Mouse (Mus musculus) cerebellum, adult 11 months (tissue): ENCODE measurements at regions not wholly inside any gene's neighbourhood (a gene's known extent, or its start where the extent isn't known, plus 50 kb on each side); places are given as distances from the start of the nearest gene placed in this dataset.

ENCODE experiments used
- DNase-seq: peaks from one replicate; pipeline ENCODE4 v3.0.0; 2022

DNA sequence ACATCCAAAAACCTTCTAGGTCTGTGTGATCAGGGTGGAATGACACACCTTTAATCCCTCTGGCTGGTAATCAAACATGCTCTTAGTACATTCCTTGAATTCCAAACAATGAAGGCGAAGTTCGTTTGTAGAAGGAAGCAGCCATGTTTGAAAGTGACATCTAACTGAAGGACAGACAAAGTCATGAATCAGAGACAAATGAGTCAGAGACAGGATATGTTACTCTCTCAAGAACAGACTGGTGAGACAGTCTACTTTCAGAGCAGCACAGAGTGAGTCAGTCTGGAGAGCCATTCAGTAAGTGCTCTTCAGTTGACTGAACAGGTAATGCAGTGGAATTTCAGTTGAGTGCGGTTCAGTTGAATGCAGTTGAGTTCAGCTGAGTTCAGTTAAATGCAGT is 150.4 kb downstream of the Cpe start:
- DNase-seq, result no peak

DNA sequence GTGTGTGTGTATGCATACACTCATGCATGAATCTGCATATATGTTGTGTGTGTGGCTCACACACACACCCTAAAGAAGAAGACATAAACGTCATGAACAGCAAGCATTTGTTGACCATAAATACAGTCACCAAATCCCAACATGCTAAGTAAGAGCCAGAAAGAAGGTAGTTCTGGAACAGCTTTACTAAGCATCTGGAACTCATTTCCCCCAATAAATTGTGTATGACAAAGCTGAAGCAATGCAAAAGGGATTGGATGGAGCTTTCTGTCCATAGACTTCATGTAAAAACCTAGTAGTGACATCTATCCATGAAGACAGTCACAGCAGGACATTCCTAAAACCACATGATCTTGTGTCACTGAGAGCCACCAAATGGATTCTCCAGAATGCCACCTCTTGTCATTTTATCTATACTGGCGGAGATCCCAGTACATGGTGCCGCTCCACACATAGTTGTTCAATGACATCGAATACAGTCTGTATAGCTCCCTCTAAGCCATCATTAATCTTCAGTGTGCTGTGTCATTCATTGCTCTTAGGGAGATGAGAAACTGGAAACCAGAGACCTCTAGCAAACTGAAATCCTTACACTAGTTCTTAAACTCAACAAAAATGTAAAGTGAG is 152.9 kb downstream of the Cpe start:
- DNase-seq, result no peak

DNA sequence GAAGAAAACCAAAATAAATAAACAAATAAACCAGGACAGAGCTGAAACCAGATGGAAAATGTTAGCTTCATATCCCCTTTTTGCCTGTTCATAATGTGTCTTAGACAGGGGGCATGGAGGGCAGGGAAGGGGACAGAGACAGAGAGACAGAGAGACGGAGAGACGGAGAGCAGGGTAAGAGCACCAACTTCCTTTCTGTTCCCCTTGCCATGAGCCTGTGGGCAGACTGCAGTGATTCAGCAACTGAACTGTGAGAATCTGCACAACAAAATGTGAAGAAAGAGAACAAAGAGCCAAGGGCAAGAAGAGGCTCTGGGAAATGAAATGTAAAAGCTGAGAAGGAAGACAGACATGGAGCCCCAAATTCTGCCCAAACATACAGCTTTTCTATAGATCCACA is 161.1 kb downstream of the Cpe start:
- DNase-seq, result no peak

DNA sequence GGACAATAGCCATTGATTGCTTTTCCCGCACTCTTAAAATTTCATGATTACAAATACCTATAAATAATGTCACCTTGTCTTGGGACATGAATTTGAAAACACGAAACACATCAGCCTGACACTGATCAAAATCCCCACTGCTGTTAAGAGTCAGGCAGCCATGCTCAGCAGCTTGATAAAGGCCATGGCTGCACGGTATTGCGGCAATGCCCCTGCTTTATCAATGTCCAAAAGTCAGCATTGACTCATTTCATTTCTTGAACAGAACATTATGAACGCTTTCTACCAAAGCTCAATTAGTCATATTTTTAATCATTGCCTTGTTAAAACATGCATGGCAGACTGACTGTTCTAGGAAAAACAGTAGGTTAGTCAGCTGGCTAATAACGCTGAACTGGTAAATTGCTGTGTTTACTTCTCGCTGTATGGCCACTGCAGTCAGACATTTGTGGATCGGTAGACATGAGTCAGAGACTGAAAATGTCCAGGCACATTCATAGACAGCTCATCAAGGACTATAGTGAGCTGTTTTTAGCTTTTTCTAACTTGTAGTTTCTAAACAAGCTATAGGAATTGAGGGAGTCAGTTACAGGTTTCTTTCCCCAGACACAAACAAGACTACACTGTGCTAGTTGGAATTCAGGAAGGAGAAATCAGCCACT is 170.3 kb downstream of the Cpe start:
- no peak for DNase-seq

DNA sequence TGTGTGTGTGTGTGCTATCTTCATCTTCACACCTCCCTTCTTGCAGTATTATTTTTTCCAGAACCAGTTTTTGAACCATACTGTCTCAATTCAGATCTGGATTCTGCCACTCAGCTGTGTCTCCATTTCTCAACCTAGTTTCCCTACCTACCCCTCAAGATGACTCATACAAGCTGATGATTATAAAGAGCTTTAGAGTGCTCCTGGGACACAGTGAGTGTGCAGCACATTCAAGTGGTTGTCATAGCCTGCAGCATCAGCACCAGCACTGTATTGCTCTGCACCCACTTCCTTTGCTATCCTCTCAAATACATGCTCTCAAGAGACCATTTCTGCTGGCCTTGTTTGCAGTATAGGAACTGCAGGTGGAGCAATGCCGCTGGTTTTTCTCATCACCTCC is 173.2 kb downstream of the Cpe start:
- DNase-seq, result no peak

DNA sequence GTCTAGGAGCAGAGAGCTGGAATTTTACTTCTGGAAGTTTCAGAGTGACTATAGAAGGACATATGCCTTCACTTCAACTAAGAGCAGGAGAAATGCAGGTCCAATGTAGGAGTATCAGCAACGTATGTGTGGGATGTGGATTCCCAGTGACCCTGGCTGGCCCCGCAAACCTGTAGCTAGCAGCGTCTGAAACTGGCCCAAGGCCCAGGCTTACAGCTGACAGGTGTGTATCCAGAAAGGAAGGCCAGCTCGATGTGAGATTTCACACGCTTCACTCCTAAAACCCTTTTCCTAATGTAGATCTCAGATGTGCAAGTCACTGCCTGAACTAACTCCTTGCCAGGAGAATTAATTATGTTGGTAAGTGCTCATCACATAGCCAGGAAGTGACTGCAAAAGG is 176.9 kb downstream of the Cpe start:
- no peak for DNase-seq

DNA sequence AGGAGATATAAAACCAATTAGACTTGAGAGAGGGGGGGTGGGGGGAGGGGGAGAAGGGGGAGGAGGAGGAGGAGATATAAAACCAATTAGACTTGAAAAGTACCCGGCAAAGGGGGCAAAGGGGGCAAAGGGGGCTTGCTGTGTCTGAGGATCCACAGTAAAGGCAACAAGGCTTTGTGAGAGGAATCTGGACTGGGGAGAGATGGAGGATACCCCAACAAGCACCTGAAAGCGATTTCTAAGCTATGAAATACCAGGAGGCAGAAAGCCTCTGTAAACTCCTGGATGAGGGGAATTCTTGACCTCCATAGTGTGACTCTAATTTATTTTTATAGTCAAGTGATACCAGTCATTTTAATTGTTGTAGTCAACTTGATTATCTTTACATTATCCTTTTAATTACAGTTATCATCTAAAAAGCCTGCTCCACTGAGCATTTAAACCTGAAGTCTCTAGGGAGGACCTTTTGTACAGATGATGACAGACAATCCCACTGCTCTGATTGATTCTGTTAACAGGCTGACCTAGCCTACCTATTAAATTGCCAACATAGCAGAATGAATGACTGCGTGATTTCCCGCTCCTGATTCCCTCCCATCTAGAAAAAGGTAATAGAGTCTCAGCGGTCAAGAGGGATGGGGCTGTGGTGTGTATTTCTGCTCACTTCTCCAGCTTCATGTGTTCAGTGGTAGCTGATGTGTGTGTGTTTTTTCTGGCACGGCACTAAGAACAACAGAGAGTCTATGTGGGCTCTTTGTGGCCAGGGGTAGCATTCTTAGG is 195.4 kb downstream of the Cpe start:
- no peak for DNase-seq

DNA sequence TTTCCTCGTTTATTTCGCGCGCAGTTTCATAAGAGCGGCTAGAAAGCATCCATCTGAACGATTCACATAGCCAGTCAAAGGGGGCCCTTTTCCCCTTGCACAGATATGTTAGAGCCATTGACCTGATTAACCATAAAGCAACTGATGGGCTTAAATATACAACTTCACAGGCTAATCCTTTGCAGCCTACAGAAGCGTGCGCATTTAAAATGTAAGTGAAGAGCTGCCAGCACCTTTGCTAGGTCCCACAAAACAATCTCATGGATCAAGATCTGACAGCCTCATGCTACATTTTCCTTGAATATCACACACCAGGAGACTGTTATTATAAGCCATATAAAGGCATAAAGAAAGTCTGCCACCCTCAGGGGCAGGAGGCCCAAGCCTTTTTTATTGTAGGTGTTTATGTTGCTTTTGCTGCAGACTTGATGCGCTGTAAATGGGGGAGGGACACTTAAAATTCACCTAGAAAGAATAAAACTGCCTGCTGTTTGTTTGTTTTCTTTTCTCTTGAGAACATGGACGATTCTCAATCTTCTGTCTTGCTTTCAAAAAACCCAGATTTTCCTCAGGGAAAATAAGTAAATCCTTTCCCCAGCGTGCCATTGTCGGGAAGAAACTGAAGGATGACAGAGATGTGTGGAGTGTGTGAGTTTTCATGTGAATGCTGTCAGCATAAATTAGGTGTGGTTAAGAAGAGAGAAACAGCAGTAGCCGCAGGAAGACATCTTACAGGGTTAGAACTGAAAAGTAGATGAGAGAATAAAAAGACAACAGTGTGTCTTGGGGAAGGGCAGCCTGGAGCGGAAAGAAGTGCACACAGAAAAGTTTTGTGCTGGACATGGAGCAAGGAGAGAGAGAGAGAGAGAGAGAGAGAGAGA is 196.3 kb downstream of the Cpe start:
- DNase-seq, result no peak

DNA sequence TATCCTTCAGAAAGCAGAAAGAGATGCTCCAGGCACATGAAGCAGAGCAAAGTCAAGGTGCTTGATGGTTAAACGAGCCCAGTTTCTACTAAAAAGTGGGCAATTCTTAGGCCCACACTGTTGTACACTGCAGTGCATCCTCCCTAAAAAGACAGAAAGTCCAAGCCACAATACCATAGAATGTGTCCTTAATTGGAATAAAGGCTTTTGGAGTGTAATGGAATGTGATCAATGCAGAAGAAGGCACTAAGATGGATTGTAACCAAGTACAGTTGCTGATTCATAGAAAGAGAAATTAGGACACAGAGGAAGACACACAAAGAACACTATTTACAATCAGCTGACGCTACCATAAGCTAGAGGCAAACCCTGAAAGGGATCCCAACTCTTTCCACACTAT is 201.3 kb downstream of the Cpe start:
- no peak for DNase-seq

DNA sequence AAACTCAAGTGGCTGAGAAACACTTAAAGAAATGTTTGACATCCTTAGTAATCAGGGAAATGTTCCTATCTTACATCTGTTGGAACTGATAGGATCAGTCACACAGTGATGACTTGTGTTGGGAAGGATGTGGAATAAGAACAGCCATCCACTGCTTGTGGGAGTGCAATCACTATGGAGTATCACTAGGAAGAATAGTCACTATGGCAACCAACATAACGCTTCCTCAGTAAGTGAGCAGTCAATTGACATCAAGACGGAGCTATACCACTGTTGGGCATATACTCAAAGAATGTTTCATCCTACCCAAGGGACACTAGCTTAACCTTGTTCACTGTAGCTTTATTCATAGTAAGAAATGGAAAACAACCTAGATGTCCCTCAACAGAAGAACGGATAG is 204.8 kb downstream of the Cpe start:
- no peak for DNase-seq

DNA sequence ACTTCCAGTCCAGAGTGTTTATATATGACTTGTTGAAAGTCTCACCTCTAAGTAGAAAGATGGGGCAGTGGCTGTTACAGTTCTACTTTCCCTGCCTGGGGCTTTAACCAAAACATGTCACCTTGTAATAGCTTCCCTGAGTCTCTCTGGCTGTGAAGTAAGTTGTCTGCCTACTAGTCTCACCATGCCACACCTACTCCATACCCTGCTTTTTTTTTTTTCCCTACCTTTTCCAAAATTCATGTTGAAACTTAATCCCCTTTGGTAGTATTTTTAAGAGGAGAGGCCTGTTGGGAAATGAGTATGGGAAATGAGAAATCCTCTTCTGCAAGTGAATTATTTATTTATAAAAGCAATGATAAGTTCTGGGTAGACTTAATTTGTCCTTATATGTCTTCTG is 219.6 kb downstream of the Cpe start:
- DNase-seq, result no peak

DNA sequence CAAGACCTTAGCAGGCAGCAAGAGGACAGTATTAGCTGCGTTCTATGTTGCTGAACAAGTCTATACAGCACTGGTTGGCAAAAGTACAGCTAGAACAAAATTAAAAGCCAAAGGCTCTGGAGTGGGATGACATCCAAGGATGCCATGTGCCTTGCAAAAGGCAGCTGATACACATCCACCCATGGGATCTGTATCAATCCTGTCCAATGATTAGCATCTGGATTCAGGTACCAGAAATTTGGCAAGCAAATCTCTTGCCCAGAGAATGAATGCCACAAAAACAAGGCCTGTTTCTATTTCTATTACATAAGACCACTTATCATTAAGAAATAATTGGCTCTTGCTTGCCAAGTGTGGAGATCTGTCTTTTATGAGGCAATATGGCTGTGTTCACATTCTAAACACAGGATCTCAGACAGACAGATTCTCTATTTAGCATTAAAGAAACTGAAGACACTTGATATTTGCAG is 220.0 kb downstream of the Cpe start:
- no peak for DNase-seq

DNA sequence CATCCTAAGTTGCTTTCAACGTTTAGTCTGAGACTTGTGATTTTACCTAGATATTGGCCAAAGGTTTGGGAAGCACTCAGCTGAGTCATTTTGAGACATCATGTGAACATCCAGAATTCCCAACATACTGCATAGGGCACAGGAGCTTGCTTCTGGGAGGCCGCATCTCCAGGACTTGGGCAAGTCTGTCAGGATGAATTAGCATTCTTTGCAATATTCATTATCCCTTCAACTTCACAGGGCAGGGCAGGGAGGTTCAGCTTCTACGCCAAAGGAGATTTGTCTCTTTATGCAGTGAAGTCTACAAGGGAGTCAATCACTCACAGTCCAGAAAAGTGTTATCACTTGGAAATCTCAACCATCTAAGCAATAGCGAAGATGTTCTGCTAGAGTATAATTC is 231.7 kb downstream of the Cpe start:
- no peak for DNase-seq

DNA sequence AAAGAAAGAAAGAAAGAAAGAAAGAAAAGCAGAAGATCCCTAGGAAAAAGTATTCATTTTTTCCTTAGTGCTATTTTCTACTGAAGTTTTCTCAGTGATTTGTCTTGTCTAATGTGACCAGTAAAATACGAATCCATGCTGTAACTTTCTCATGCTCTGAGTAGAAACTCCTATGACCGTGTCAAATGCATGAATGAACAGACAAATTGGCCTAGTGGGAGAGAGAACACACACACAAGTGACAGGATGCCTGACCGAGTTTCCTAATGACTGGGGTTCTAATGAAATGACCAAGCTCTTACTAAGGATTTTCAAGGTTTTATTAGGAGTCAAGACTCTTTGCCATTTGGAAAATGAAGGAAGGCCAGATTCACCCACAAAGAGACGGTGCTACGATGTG is 235.9 kb downstream of the Cpe start:
- DNase-seq, result no peak

DNA sequence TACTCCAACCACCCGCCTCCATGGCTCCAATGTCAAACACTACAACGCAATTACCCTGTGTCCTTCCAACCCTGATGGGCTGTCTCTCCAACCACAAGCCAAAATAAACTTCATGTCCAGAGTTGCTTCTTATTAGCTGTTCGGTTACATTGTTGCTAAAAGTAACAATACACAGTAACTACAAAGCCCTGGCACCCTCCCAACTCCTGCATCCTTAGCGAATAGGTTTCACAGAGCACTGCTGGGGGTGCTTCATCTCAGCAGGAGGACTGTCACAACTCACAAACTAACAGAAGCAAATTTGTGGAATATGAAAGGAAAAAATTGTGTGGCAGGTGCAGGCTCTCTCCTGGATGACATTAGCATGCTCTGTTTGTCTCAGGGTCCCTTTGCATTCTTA is 238.1 kb downstream of the Cpe start:
- DNase-seq, result no peak

DNA sequence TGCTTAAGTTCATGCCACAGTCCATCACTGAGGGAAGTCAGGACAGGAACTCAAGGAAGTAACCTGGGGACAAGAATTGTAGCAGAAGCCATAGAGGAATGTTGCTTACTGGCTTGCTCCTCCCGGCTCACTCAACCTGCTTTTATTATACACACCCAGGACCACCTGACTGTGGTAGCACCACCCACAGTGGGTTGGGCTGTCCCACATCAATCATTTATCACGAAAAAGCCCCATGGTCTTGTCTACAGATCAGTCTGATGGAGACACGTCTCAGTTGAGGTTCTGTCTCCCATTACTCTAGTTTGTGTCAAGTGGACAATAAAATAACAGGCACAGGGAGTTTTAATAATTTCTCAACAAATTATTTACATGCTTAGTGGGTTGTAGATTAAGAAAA is 239.3 kb upstream of the Tll1 start:
- no peak for DNase-seq

DNA sequence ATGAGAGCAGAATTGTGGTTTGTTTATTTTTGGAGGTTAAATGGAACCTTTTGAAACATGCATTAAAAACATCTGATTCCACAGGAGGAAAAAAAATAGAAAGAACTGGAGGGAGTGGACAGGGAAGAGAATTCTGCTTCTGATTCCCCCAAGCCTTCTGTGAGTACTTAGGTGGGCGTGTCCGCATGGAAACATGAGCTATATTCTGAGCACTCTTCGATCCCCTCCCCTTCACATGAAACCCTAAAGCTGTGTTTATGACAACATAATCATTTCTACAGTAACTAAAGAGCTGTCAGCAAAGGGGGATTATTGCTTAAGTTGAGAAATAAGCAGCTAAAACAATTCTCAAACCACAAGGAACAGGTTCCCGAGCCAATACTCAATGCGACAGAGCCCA is 238.4 kb upstream of the Tll1 start:
- no peak for DNase-seq

DNA sequence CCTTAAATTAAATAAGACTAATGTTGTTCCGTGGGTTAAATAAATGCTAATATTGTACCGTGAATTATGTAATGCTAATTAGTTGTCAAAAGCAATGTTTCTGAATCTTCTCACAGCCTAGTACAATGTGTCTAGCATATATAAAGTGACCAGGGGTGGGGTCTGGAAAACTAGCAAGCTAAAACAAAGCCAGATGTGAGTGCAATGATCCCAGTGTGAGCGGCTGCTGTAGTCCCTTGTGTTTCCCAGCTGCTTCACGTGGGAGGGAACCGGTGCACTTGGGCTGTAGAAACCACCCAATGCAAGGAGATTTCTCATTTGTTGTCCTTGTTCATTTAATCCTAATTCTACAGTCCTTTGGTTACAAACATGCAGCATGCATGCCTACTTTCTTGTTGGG is 232.4 kb upstream of the Tll1 start:
- DNase-seq, result no peak

DNA sequence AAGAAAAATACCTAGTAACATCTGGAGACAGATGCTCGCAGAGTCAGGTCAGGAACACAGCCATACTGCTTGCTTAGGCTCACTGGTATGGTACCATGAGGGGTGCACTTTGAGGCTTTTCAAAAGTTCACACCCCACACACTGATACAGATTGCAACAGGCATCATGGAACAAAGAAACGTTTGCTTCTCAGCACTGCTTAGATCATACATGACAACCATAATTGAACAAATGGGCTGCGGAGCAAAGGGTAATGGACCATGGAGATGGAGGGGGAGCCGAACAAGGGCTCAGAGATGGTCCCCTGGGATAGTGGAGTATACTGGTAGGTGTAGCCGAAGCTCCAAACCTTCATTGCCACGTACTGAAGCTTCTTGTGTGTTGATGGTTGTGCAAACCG is 228.6 kb upstream of the Tll1 start:
- DNase-seq, result no peak

DNA sequence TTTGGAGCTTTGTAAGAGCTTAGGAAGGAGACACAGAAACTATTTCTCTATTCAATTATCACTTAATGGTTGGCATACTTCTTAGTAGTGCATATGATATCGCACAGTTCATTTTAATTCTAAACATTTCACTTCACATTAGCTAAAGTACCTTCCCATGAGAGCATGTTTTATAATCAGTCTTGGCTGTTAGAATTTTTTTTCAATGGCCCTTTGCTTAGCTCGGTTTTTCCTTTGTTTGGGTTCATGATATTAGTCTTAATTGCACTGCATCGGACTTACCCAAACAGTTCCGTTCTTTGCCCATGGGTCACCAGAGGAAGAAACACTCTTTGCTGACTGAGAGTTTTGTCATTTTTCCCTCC is 216.8 kb upstream of the Tll1 start:
- DNase-seq, result no peak

DNA sequence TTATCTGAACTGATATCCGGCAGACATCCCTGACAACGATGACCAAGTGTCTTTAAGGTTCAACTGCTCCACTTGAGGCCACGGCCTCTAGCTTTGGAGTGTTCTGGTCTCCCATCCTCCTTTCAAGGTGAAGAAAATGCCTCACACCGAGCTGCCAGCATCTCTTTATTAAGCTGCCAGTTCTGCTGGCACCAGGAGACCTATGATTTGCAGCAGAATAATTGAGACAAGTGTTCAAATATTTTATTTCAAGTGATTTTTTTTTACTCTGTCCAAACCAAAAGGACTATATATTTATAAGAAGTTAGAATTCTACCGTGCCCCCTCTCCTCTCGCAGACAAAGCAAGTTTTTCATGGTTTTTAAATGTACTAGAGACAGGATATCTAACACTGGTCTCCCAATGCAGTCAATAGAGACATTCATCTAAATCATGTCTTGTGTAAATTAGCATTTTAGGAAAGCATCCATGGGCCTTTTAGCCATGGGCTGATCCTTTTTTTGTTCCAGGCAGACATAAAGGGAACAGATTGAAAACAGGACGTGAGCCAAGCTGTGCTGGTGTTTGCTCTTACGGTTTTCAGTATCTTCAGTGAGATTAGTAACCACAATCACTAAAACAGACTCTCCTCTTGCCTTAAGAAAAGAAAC is 216.3 kb upstream of the Tll1 start:
- DNase-seq, result no peak

DNA sequence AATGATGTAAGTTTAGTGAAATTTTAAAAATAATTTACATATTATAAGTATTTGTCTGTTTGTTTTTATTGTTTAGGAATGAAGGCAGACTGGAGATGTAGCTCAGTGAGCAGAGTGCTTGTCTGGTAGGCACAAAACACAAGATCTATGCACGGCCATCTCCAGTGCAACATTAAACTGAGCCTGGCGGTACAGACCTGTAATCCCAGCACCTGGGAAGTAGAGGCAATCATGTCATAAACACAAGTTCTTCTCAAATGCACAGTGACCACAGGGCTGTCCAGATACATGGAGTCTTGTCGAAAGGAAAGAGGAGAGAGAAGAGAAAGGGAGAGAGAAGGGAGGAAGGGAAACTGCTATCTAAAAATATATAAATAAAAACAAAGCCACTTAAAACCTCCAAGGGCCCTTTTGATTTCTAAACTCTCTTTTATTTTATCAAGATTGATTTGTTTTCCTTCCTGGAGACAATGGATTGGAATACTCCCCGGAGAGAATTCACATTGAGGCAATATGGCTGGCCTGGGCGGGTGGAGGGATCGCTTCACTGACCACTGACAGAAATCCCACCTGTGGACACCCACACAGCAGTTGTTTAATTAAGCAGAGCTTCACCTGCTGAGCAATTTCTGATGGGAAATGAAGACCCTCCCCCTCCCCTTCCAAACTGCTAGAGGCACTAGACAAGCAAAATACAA is 215.6 kb upstream of the Tll1 start:
- no peak for DNase-seq
